Mouse (Mus musculus): ENCODE results near the gene Pola2.

GRCm38 (mm10) chr19:5954031-5954710, 9.8 kb downstream of the Pola2 start:
- no peak for TF ChIP-seq CTCF (IDR thresholded peaks at IDR 0.05; ENCODE audit: borderline replicate concordance, control insufficient read depth, extremely low read depth, insufficient read depth, low read length, poor library complexity)
- no peak for TF ChIP-seq POLR2A (IDR thresholded peaks at IDR 0.05; ENCODE audit: control insufficient read depth, extremely low read depth, insufficient read depth, low read length, poor library complexity)

Data from thymus, adult 2 months (tissue).